Mouse (Mus musculus): ENCODE measurements around the gene Frmd6. TPM values are rescaled to one million over a fixed set of nuclear protein-coding genes. Genes with fewer than 3 reads are reported as not detected.

Gene Frmd6
- polyA plus RNA-seq, 1 experiment from 2014 or later = 8.3 TPM

GRCm38 (mm10) chr12:70880396-70880975, 55.2 kb downstream of the Frmd6 start:
- no peaks in the 10 kb centered on the region for H3K9me3 ChIP-seq (replicated peaks; ENCODE audit: control insufficient read depth, low read length, poor library complexity, severe bottlenecking)
- no peaks in the 10 kb centered on the region for H3K27me3 ChIP-seq (ENCODE audit: control insufficient read depth, insufficient read depth, low read depth, low read length)
- ATAC-seq = no peak
- H3K9ac ChIP-seq (ENCODE audit: low read depth, low read length) = no peak overlapping the region
- H3K27ac ChIP-seq (ENCODE audit: low read length) = no peak overlapping the region
- H3K4me1 ChIP-seq (ENCODE audit: control insufficient read depth, insufficient read depth, low read length) = no peaks in the 10 kb centered on the region
- WGBS = 74% methylated on average over 9 of the region's 9 CpGs
- no peak overlapping the region for H3K4me2 ChIP-seq (ENCODE audit: low read length)
- no peaks in the 10 kb centered on the region for H3K36me3 ChIP-seq (ENCODE audit: control insufficient read depth, insufficient read depth, low read length)
- H3K4me3 ChIP-seq (ENCODE audit: low read depth, low read length) = no peak overlapping the region

- 77% methylated on average over 12 of the region's 12 CpGs for WGBS
- H3K27me3 ChIP-seq (ENCODE audit: control insufficient read depth, insufficient read depth, low read depth, low read length) = no peaks in the 10 kb centered on the region
- H3K4me2 ChIP-seq (ENCODE audit: low read length) = no peak overlapping the region
- H3K9me3 ChIP-seq (replicated peaks; ENCODE audit: control insufficient read depth, low read length, poor library complexity, severe bottlenecking) = no peaks in the 10 kb centered on the region
- H3K9ac ChIP-seq (ENCODE audit: low read depth, low read length) = no peak overlapping the region
- H3K4me3 ChIP-seq (ENCODE audit: low read depth, low read length) = no peak overlapping the region
- no peaks in the 10 kb centered on the region for H3K36me3 ChIP-seq (ENCODE audit: control insufficient read depth, insufficient read depth, low read length)
- no peaks in the 10 kb centered on the region for H3K4me1 ChIP-seq (ENCODE audit: control insufficient read depth, insufficient read depth, low read length)
- no peak overlapping the region for H3K27ac ChIP-seq (ENCODE audit: low read length)
- ATAC-seq = no peak
Observed at GRCm38 (mm10) chr12:70881340-70881739, 56.0 kb downstream of the Frmd6 start.

- H3K4me2 ChIP-seq (ENCODE audit: low read length) = no peak overlapping the region
- WGBS = 93% methylated on average over 4 of the region's 4 CpGs
- no peaks in the 10 kb centered on the region for H3K9me3 ChIP-seq (replicated peaks; ENCODE audit: control insufficient read depth, low read length, poor library complexity, severe bottlenecking)
- no peak for ATAC-seq
- no peaks in the 10 kb centered on the region for H3K36me3 ChIP-seq (ENCODE audit: control insufficient read depth, insufficient read depth, low read length)
- no peak overlapping the region for H3K9ac ChIP-seq (ENCODE audit: low read depth, low read length)
- no peaks in the 10 kb centered on the region for H3K27me3 ChIP-seq (ENCODE audit: control insufficient read depth, insufficient read depth, low read depth, low read length)
- H3K4me3 ChIP-seq (ENCODE audit: low read depth, low read length) = no peak overlapping the region
- no peak overlapping the region for H3K27ac ChIP-seq (ENCODE audit: low read length)
- no peaks in the 10 kb centered on the region for H3K4me1 ChIP-seq (ENCODE audit: control insufficient read depth, insufficient read depth, low read length)
Observed at GRCm38 (mm10) chr12:70881854-70882253, 56.5 kb downstream of the Frmd6 start.

GRCm38 (mm10) chr12:70883141-70883540, 57.8 kb downstream of the Frmd6 start:
- no peaks in the 10 kb centered on the region for H3K27me3 ChIP-seq (ENCODE audit: control insufficient read depth, insufficient read depth, low read depth, low read length)
- no peak overlapping the region for H3K27ac ChIP-seq (ENCODE audit: low read length)
- H3K4me3 ChIP-seq (ENCODE audit: low read depth, low read length) = no peak overlapping the region
- WGBS = 93% methylated on average over 14 of the region's 14 CpGs
- H3K9ac ChIP-seq (ENCODE audit: low read depth, low read length) = no peak overlapping the region
- no peak overlapping the region for H3K4me2 ChIP-seq (ENCODE audit: low read length)
- no peaks in the 10 kb centered on the region for H3K4me1 ChIP-seq (ENCODE audit: control insufficient read depth, insufficient read depth, low read length)
- no peaks in the 10 kb centered on the region for H3K9me3 ChIP-seq (replicated peaks; ENCODE audit: control insufficient read depth, low read length, poor library complexity, severe bottlenecking)
- ATAC-seq = no peak
- no peaks in the 10 kb centered on the region for H3K36me3 ChIP-seq (ENCODE audit: control insufficient read depth, insufficient read depth, low read length)

- no peak overlapping the region for H3K4me2 ChIP-seq (ENCODE audit: low read length)
Observed at GRCm38 (mm10) chr12:70884113-70884512, 58.8 kb downstream of the Frmd6 start.

GRCm38 (mm10) chr12:70884973-70885372, 59.7 kb downstream of the Frmd6 start:
- no peaks in the 10 kb centered on the region for H3K27me3 ChIP-seq (ENCODE audit: control insufficient read depth, insufficient read depth, low read depth, low read length)
- 93% methylated on average over 5 of the region's 6 CpGs for WGBS
- no peaks in the 10 kb centered on the region for H3K4me1 ChIP-seq (ENCODE audit: control insufficient read depth, insufficient read depth, low read length)
- H3K4me3 ChIP-seq (ENCODE audit: low read depth, low read length) = no peak overlapping the region
- no peaks in the 10 kb centered on the region for H3K9me3 ChIP-seq (replicated peaks; ENCODE audit: control insufficient read depth, low read length, poor library complexity, severe bottlenecking)
- H3K36me3 ChIP-seq (ENCODE audit: control insufficient read depth, insufficient read depth, low read length) = no peaks in the 10 kb centered on the region
- no peak overlapping the region for H3K9ac ChIP-seq (ENCODE audit: low read depth, low read length)
- no peak for ATAC-seq
- H3K27ac ChIP-seq (ENCODE audit: low read length) = no peak overlapping the region
- no peak overlapping the region for H3K4me2 ChIP-seq (ENCODE audit: low read length)

More at GRCm38 (mm10) chr12:70884113-70884512, 58.8 kb downstream of the Frmd6 start:
- no peaks in the 10 kb centered on the region for H3K36me3 ChIP-seq (ENCODE audit: control insufficient read depth, insufficient read depth, low read length)
- H3K9ac ChIP-seq (ENCODE audit: low read depth, low read length) = no peak overlapping the region
- WGBS = 93% methylated on average over 7 of the region's 7 CpGs
- H3K9me3 ChIP-seq (replicated peaks; ENCODE audit: control insufficient read depth, low read length, poor library complexity, severe bottlenecking) = no peaks in the 10 kb centered on the region
- H3K27ac ChIP-seq (ENCODE audit: low read length) = no peak overlapping the region
- H3K27me3 ChIP-seq (ENCODE audit: control insufficient read depth, insufficient read depth, low read depth, low read length) = no peaks in the 10 kb centered on the region
- no peaks in the 10 kb centered on the region for H3K4me1 ChIP-seq (ENCODE audit: control insufficient read depth, insufficient read depth, low read length)
- ATAC-seq = no peak
- H3K4me3 ChIP-seq (ENCODE audit: low read depth, low read length) = no peak overlapping the region

GRCm38 (mm10) chr12:70885576-70885975, 60.3 kb downstream of the Frmd6 start:
- Histone ChIP-seq H3K36me3 (ENCODE audit: control insufficient read depth, insufficient read depth, low read length) (no peaks in the 10 kb centered on the region), H3K9ac (ENCODE audit: low read depth, low read length) (no peak overlapping the region), H3K9me3 (replicated peaks; ENCODE audit: control insufficient read depth, low read length, poor library complexity, severe bottlenecking) (no peaks in the 10 kb centered on the region), H3K4me2 (ENCODE audit: low read length) (no peak overlapping the region), H3K27me3 (ENCODE audit: control insufficient read depth, insufficient read depth, low read depth, low read length) (no peaks in the 10 kb centered on the region), H3K4me3 (ENCODE audit: low read depth, low read length) (no peak overlapping the region), H3K27ac (ENCODE audit: low read length) (no peak overlapping the region), H3K4me1 (ENCODE audit: control insufficient read depth, insufficient read depth, low read length) (no peaks in the 10 kb centered on the region)
- WGBS = 85% methylated on average over 10 of the region's 10 CpGs
- no peak for ATAC-seq

GRCm38 (mm10) chr12:70890405-70890804, 65.1 kb downstream of the Frmd6 start:
- H3K36me3 ChIP-seq (ENCODE audit: control insufficient read depth, insufficient read depth, low read length) = 0 out of 2 replicates have a peak, but pooled peaks cover 6% of the 10 kb centered on the region
- H3K4me1 ChIP-seq (ENCODE audit: control insufficient read depth, insufficient read depth, low read length) = no peaks in the 10 kb centered on the region
- no peak overlapping the region for H3K9ac ChIP-seq (ENCODE audit: low read depth, low read length)
- 56% methylated on average over 5 of the region's 5 CpGs for whole genome bisulfite sequencing
- H3K4me3 ChIP-seq (ENCODE audit: low read depth, low read length) = no peak overlapping the region
- no peak overlapping the region for H3K4me2 ChIP-seq (ENCODE audit: low read length)
- H3K27me3 ChIP-seq (ENCODE audit: control insufficient read depth, insufficient read depth, low read depth, low read length) = no peaks in the 10 kb centered on the region
- ATAC-seq = no peak
- H3K9me3 ChIP-seq (replicated peaks; ENCODE audit: control insufficient read depth, low read length, poor library complexity, severe bottlenecking) = no peaks in the 10 kb centered on the region
- no peak overlapping the region for H3K27ac ChIP-seq (ENCODE audit: low read length)

GRCm38 (mm10) chr12:70890874-70891470, 65.7 kb downstream of the Frmd6 start:
- Histone ChIP-seq H3K4me2 (ENCODE audit: low read length) (no peak overlapping the region), H3K36me3 (ENCODE audit: control insufficient read depth, insufficient read depth, low read length) (0 out of 2 replicates have a peak, but pooled peaks cover 6% of the 10 kb centered on the region), H3K4me1 (ENCODE audit: control insufficient read depth, insufficient read depth, low read length) (no peaks in the 10 kb centered on the region), H3K9ac (ENCODE audit: low read depth, low read length) (no peak overlapping the region), H3K27ac (ENCODE audit: low read length) (no peak overlapping the region), H3K27me3 (ENCODE audit: control insufficient read depth, insufficient read depth, low read depth, low read length) (no peaks in the 10 kb centered on the region), H3K4me3 (ENCODE audit: low read depth, low read length) (no peak overlapping the region), H3K9me3 (replicated peaks; ENCODE audit: control insufficient read depth, low read length, poor library complexity, severe bottlenecking) (no peaks in the 10 kb centered on the region)
- no peak for ATAC-seq
- 42% methylated on average over 8 of the region's 8 CpGs for WGBS
